Mouse (Mus musculus) cerebral cortex, adult 2 months (tissue): ENCODE measurements around the gene Ctnnbl1.

Experiments used
- WGBS: fragments of 180-500 bp; shearing (Covaris S2); methylation state at CpG from one replicate; pipeline ENCODE4 v1.1.7; 2018; 5-methylcytosine and 5-hydroxymethylcytosine counted together

The Ctnnbl1 gene

DNA sequence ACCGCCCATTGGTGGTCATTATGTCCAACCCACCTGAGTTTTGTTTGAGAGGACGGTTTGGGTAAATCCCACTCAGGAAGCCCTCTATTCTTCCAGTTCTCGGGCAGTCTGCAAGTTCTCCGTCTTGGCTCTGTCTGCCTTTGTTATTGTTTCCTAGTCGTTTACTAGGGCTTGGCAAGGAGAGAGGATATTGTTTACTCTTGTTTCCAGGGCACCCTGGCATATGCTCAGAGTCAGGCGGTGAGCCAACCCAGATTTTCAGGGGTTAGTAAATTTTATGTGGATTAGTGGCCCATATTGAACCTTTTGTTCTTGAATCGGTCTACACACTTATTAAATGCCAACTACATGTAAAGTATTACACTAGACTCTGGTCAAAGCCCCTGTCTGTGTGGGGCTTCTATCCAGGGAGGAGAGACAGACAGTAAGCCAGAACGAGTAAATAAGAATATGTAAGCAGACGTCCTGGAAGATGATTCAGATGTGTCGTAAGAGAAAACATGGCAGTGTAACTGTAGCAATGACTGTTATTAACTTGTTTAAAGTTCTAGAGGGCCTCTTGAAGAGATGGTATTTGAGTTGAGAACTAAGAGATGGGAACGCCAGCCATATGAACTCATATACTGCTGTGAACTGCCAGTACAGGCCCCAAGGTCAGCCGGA lies 13.9 kb downstream of the Ctnnbl1 start:
- 59% methylated on average over 12 of the region's 12 CpGs for WGBS

DNA sequence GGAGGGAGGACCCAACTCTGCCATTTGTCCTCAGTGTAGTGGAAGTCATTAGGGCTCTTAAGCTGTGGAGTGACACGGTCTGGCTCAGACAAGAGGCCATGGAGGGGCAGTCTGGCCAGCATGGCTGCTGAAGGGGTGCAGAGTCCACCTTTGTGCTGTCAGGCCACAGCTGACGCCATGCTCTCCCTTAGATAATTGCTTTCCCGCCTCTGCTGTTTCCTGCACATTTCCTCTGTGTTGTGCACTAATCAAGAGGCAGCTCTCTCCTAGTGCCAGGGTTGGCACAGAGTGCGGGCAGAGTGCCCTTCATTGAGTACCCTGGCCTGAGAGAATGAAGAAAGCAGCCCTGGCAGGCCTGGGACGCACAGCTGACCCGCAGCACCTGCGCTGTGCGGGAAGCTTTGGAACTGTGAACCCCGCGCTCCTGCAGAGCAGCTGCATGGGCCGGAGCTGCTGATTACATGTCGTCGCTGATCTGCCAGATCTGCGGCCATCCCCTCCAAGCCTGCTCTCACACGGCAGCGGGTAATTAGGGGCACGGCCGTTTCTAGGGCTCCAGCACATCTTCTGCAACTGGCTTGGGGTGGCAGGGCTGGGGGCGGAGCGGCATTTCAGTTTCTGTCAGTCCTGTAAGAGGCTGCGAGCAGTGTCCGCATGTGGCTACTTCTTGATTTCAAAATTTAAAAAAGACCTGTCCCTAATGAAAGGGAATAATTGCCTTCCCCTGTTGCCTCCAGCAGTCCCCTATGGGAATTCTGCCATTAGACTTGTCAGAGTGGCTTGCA lies 14.6 kb downstream of the Ctnnbl1 start:
- 59% methylated on average over 22 of the region's 22 CpGs for WGBS

DNA sequence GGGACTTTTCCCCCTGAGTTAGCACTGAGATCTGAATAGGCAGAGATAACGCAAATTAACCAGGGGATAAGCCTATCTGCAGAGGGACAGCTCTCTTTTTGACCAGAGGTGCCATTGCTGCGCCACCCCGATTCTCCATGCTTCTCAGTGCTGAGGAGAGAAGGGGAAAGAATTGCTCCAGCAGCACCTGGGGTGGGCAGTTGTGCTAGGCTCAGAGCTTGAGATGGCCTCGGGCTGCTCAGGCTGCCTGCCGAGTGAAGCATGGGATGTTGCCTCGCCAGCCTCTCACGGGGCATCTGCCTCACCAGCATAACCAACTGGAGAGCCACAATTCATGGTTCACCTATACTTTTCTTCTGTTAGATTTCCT lies 15.2 kb downstream of the Ctnnbl1 start:
- 88% methylated on average over 7 of the region's 7 CpGs for WGBS

DNA sequence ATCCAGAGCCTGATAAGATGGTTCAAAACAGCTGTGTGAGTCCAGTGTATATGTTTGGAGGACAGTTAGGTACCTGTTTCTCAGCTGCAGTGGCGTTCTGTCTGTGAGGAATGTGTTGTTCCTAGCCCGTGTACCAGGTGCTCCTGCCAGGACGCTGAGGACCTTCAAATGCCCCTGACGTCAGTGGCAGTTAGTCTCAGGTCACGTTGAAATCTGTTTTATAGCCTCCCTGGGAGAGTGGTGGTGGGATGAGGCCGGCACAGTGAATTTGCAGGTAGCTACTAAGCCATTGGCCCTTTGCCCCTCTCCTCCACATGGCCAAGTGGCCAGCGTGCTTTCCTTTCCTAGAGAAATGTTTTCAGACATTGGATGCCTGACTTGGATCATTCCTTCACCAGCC lies 18.6 kb downstream of the Ctnnbl1 start:
- 96% methylated on average over 7 of the region's 7 CpGs for WGBS

DNA sequence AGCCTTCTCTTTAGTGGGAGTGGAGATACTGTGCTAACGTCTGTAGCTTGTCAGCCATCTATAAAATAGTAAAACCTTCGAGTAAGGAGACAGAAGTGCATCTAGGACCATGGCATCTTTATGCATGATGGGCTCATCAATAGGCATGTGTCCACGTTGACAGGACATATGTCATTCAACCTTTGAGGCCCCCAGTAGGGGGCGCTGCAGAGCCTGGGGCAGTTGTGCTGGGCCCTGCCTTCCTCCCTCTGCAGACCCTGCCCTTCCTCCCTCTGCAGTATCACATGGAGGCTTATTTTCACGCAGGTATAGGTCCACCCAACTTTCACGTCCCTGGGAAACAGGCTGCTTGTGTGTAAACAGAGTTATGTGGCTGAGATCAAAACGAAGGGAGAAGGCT lies 19.0 kb downstream of the Ctnnbl1 start:
- WGBS = 82% methylated on average over 7 of the region's 7 CpGs

GRCm38 (mm10) chr2:157758395-157758794 lies 21.2 kb downstream of the Ctnnbl1 start:
- 92% methylated on average over 5 of the region's 5 CpGs for WGBS

- WGBS = 87% methylated on average over 6 of the region's 6 CpGs
These were observed 22.5 kb downstream of the Ctnnbl1 start for GRCm38 (mm10) chr2:157759717-157760116.

DNA sequence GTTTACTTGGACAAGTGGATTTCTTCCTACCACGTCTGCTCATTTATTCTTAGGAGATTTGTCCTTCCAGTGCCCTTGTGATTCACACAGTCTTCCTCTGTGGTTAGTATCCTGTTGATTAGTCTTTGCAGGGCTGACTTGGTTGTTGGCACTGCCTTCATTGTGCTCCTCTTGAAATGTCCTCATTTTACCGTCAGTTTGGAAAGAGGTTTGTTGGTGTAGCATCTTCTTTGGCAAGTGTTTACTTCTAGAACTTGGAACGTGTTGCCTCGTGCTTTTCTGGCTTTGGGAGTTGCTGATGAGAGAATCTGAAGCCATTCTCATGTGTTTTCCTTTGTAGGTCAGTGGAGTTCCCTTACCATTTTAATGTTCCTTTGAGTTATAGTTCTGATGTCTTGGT lies 25.7 kb downstream of the Ctnnbl1 start:
- 55% methylated on average over 4 of the region's 4 CpGs for WGBS

GRCm38 (mm10) chr2:157766591-157766990 lies 29.4 kb downstream of the Ctnnbl1 start:
- WGBS = 67% methylated on average over 7 of the region's 7 CpGs

- 68% methylated on average over 10 of the region's 10 CpGs for WGBS
These were observed 31.7 kb downstream of the Ctnnbl1 start for GRCm38 (mm10) chr2:157768682-157769429.

GRCm38 (mm10) chr2:157770761-157771160 lies 33.6 kb downstream of the Ctnnbl1 start:
- WGBS = 72% methylated on average over 3 of the region's 3 CpGs

DNA sequence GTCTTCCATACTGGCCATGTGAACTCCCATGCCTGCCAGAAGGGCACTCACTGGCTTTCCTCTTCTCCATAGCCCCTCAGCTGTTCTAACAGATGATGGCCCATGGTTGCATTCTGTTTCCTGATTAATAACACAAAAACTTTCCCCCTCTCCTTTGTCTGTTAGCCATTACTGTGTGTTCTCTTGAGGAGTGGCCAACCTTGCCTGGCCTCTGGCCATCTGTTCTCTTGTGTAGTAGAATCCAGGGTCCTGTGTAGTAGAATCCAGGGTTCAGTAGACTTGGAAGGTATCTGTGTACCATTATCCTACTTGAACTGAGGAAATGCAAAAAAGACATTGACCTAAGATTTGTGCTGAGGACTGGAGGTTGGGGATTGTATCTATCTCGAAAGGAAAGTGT lies 36.5 kb downstream of the Ctnnbl1 start:
- 95% methylated on average over 1 of the region's 1 CpGs for WGBS

- WGBS = 39% methylated on average over 2 of the region's 2 CpGs
These were observed 38.8 kb downstream of the Ctnnbl1 start for GRCm38 (mm10) chr2:157775957-157776356.

DNA sequence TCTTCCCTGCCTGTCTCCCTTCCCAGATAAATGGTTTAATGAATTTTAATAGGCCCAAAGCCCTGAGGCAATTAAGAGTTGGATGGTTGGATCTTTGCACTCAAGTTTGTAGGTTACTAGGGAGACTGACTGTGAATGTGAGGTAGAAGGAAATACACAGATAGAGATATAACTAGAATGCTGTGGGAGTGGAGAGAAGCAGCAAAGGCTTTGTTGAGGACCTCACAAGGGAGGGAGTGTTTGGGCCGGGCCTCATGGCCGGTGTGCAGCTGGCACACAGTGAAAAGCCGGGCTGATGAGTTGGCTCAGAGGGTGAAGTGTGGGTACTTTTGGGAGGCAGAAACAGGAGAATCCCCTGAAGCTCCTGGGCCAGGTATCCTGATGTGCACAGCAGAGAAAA lies 43.8 kb downstream of the Ctnnbl1 start:
- WGBS = 40% methylated on average over 3 of the region's 3 CpGs

DNA sequence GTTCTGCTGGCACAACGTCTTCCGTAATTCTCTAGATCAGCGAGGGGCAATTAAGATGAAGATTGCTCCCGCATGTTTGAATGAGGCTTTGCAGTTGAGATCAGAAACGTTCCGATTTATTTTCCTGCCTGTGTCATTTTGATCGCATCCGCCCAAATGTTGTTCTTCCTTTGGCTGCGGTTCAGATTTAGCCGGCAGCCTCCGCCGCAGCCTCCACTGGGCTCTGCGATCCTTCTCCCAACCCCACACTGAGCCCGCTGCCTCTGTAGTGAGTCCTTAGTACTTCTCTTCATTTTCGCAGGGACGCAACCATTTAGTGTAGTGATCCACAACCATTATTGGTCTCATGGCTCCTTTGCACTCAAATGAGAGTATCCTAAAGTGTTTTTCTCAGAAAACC lies 46.0 kb downstream of the Ctnnbl1 start:
- WGBS = 57% methylated on average over 16 of the region's 16 CpGs

DNA sequence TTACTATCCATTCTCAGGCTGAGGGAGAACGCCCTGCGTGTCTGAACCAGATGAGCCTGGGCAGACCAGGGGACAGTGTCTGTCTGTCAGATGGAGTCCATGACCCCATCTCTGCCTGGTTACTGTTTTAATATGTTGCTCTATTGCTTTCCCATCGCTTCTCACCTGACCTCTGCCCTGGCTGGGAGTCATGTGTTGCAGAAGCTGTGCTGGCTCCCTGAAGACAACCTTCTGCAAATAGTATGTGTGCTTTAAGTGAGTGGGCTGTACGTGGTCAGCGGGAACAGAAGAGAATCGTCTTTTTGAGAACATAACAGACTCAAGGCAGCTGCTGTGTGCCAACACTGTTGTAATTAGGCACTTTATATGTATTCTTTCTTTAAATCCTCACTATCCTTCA lies 47.0 kb downstream of the Ctnnbl1 start:
- 70% methylated on average over 6 of the region's 6 CpGs for WGBS

DNA sequence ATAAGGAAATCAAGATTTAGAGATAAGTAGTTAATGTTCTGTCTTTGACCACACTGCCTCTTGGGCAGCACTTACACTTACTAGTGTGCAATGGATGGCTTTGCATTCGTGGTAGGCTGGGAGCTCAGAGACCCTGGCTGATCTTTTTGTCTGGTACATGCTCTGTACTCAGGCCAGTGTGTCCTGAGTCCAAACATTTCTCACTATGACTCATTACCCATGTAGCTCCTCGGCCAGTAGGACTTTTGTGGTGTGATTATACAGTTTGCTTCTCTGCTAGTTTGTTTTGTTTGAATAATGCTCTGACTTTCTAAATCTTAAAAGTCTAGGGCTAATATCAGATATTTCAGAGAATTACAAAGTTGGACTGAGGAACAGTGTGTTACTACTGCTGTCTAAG lies 47.4 kb downstream of the Ctnnbl1 start:
- 69% methylated on average over 2 of the region's 2 CpGs for WGBS

DNA sequence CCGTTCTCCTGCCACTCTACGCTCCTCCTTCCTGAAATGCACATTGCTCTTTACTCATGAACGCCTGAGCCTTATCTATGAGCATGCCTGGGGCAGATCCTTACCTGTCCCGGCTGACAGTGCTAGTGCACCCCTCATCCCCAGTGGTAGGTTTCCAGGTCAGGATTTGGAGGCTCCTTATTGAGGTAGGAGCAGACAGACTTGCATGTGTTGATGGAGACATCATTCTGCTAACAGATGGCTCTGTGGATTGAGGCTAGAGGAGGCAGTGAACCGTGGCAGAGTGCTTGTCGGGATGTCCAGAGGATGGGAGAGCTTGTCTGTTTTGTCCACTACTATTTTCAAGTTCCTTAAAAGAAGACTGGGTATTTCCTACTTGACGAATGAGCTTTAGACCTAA lies 52.0 kb downstream of the Ctnnbl1 start:
- 92% methylated on average over 7 of the region's 7 CpGs for WGBS

- 90% methylated on average over 8 of the region's 8 CpGs for WGBS
These were observed 53.8 kb downstream of the Ctnnbl1 start for GRCm38 (mm10) chr2:157790836-157791495.

DNA sequence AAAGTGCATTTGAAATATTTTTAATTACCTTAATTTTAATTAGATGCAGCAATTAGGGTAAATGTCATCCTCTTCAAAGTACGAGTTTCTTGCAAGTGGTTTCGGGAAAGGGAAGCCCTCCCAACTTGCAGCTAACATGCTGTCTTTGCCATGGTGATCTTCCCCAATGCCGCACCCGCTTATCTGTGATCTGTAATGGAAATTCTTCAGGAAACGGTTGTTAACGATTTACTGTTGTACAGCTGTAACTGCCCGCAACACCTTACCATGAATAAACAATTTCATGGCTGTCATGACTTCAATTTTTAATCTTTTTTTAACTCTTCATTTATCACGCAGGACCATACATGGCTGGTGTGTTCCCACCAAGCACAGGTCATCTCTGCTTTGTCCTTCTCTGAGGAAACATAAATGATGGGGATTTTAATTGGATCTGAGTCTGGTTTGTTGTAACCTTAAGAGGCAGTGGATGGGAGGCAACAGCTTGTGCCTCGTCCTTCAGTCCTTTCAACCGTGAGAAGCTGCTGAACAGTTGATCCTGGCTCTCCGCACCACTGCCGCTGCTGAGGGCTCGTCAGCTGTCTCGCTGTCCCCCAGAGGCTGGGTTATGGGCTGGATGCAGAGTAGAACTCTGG lies 54.4 kb downstream of the Ctnnbl1 start:
- WGBS = 90% methylated on average over 14 of the region's 14 CpGs

- 82% methylated on average over 10 of the region's 10 CpGs for WGBS
These were observed 55.8 kb downstream of the Ctnnbl1 start for GRCm38 (mm10) chr2:157792840-157793552.
